ENCODE assay signal across 15 mouse cellular contexts in genomic region chr12:117028333-117028961, GRCm38 (mm10).
DNase-seq lines count a peak whose midpoint lies in the region; ATAC-seq and TF ChIP-seq lines count a peak whose summit lies in the region.
"Had no signal": no experiment of that assay in that cellular context is flagged by ENCODE, and none has a peak within 500 bp of the region (broad histone marks: within the 10 kb centered on the region; RNA-seq: fewer than 3 reads in every experiment).

No protein-coding gene starts in this region.

- 71% methylated on average over 5 of the region's 5 CpGs for WGBS in embryonic facial prominence, embryonic 10.5 days
- 28% methylated on average over 5 of the region's 5 CpGs for WGBS in forebrain, postnatal 0 days
- 75% methylated on average over 5 of the region's 5 CpGs for WGBS in midbrain, embryonic 10.5 days
- WGBS in neural tube, embryonic 14.5 days: 42% methylated on average over 5 of the region's 5 CpGs

- peak overlapping the region; percentile 48; the same call in 1 of the 2 replicates for H3K27ac ChIP-seq in embryonic facial prominence, embryonic 10.5 days (replicated peaks)
- 0 out of 2 replicates have a peak overlapping the region, but pooled peaks have one; percentile 11 for H3K27ac ChIP-seq in forebrain, postnatal 0 days (ENCODE audit: low read depth, low read length)
- peak overlapping the region; percentile 76 for H3K27ac ChIP-seq in midbrain, embryonic 10.5 days (replicated peaks)
- no peak overlapping the region for H3K27ac ChIP-seq in neural tube, embryonic 14.5 days (ENCODE audit: low read depth, low read length)
- H3K27ac ChIP-seq: embryonic facial prominence, embryonic 13.5 days; layer of hippocampus, adult 2 months; left cerebral cortex, adult 2 months; limb, embryonic 13.5 days had no signal

- peak; percentile 32; the same call in 1 of the 2 replicates for ATAC-seq in forebrain, postnatal 0 days
- 0 out of 2 replicates have a peak, but pooled peaks have one; percentile 42 for ATAC-seq in neural tube, embryonic 14.5 days (ENCODE audit: low read depth)
- ATAC-seq: CD4-positive, CD25-positive, alpha-beta regulatory T cell, adult 4 months had no signal

- H3K4me3 ChIP-seq in embryonic facial prominence, embryonic 10.5 days: no peak overlapping the region
- H3K4me3 ChIP-seq in forebrain, postnatal 0 days (ENCODE audit: low read depth, low read length): no peak overlapping the region
- H3K4me3 ChIP-seq in midbrain, embryonic 10.5 days: no peak overlapping the region
- H3K4me3 ChIP-seq in neural tube, embryonic 14.5 days (ENCODE audit: low read depth, low read length): no peak overlapping the region
- H3K4me3 ChIP-seq: embryonic facial prominence, embryonic 13.5 days; layer of hippocampus, adult 2 months; left cerebral cortex, adult 2 months; limb, embryonic 13.5 days had no signal

- no peak for DNase-seq in embryonic facial prominence, embryonic 10.5 days (ENCODE audit: low spot score)
- peak; percentile 57 for DNase-seq in forebrain, postnatal 0 days
- DNase-seq in midbrain, embryonic 10.5 days (ENCODE audit: low spot score): no peak
- no peak for DNase-seq in urinary bladder, postnatal 14 days (ENCODE audit: low spot score)
- DNase-seq in kidney, adult 8-10 months: no peak
- no peak for DNase-seq in lung, postnatal 4 days
- DNase-seq: cerebellum, adult 9-11 months; gastrocnemius, postnatal 25 days; lung, adult 2 months had no signal

- no peak for TF ChIP-seq CTCF in forebrain, postnatal 0 days (IDR thresholded peaks at IDR 0.05; ENCODE audit: low read depth)

- H3K4me2 ChIP-seq in forebrain, postnatal 0 days (ENCODE audit: low read depth): no peak overlapping the region
- H3K4me2 ChIP-seq in neural tube, embryonic 14.5 days (ENCODE audit: low read depth, low read length): no peak overlapping the region
- H3K4me2 ChIP-seq: embryonic facial prominence, embryonic 13.5 days; limb, embryonic 13.5 days had no signal

- H3K9me3 ChIP-seq in embryonic facial prominence, embryonic 10.5 days: no peaks in the 10 kb centered on the region
- H3K9me3 ChIP-seq in forebrain, postnatal 0 days (ENCODE audit: low read length): no peaks in the 10 kb centered on the region
- H3K9me3 ChIP-seq in midbrain, embryonic 10.5 days (replicated peaks): no peaks in the 10 kb centered on the region
- H3K9me3 ChIP-seq in neural tube, embryonic 14.5 days (ENCODE audit: control insufficient read depth, low read length): no peaks in the 10 kb centered on the region
- H3K9me3 ChIP-seq: embryonic facial prominence, embryonic 13.5 days; limb, embryonic 13.5 days had no signal

- H3K4me1 ChIP-seq in embryonic facial prominence, embryonic 10.5 days: peaks cover 2% of the 10 kb centered on the region; the same call in 1 of the 2 replicates
- H3K4me1 ChIP-seq in forebrain, postnatal 0 days (ENCODE audit: insufficient read depth): peaks cover 28% of the 10 kb centered on the region
- H3K4me1 ChIP-seq in midbrain, embryonic 10.5 days: peaks cover 24% of the 10 kb centered on the region
- H3K4me1 ChIP-seq in neural tube, embryonic 14.5 days (ENCODE audit: control insufficient read depth, insufficient read depth, low read length): peaks cover 4% of the 10 kb centered on the region; the same call in 1 of the 2 replicates

- H3K36me3 ChIP-seq in embryonic facial prominence, embryonic 10.5 days (replicated peaks): no peaks in the 10 kb centered on the region
- no peaks in the 10 kb centered on the region for H3K36me3 ChIP-seq in forebrain, postnatal 0 days (ENCODE audit: insufficient read depth)
- H3K36me3 ChIP-seq in midbrain, embryonic 10.5 days: no peaks in the 10 kb centered on the region
- H3K36me3 ChIP-seq in neural tube, embryonic 14.5 days (ENCODE audit: control insufficient read depth, insufficient read depth, low read length): no peaks in the 10 kb centered on the region
- H3K36me3 ChIP-seq: embryonic facial prominence, embryonic 13.5 days; limb, embryonic 13.5 days had no signal

- no peaks in the 10 kb centered on the region for H3K27me3 ChIP-seq in embryonic facial prominence, embryonic 10.5 days (replicated peaks; ENCODE audit: low read depth, poor library complexity, severe bottlenecking)
- no peaks in the 10 kb centered on the region for H3K27me3 ChIP-seq in forebrain, postnatal 0 days (ENCODE audit: insufficient read depth, low read length)
- no peaks in the 10 kb centered on the region for H3K27me3 ChIP-seq in midbrain, embryonic 10.5 days (ENCODE audit: low read depth, poor library complexity, severe bottlenecking)
- H3K27me3 ChIP-seq in neural tube, embryonic 14.5 days (ENCODE audit: control insufficient read depth, insufficient read depth, low read length): no peaks in the 10 kb centered on the region
- H3K27me3 ChIP-seq: embryonic facial prominence, embryonic 13.5 days; limb, embryonic 13.5 days had no signal

- no peak overlapping the region for H3K9ac ChIP-seq in forebrain, postnatal 0 days
- H3K9ac ChIP-seq in neural tube, embryonic 14.5 days (replicated peaks; ENCODE audit: low read depth, low read length): no peak overlapping the region
- H3K9ac ChIP-seq: embryonic facial prominence, embryonic 13.5 days; limb, embryonic 13.5 days had no signal
